Mouse (Mus musculus) intestine, embryonic 15.5 days (tissue): ENCODE results near the gene Aamdc. TPM values are rescaled to one million over a fixed set of nuclear protein-coding genes. Genes with fewer than 3 reads are reported as not detected.

Source experiments
- ATAC-seq: fragments of 200-750 bp; cut with Nextera tagmentation; 2 replicates; pipeline ENCODE4 v1.8.0; 2017; ENCODE audit warnings: moderate TSS enrichment, moderate library complexity
- H3K27ac ChIP-seq: fragments of 300-500 bp; sonication (generic); 2 replicates; pipeline ENCODE4 v1.5.1; 2015; ENCODE audit warnings: mild to moderate bottlenecking, inconsistent platforms
- H3K27me3 ChIP-seq: fragments of 300-500 bp; sonication (generic); replicated peaks from 2 replicates; pipeline ENCODE4 v1.6.1; 2015; ENCODE audit warnings: inconsistent platforms
- H3K36me3 ChIP-seq: fragments of 300-500 bp; sonication (generic); 2 replicates; pipeline ENCODE4 v1.6.1; 2015; ENCODE audit warnings: inconsistent platforms
- H3K4me1 ChIP-seq: fragments of 300-500 bp; sonication (generic); replicated peaks from 2 replicates; pipeline ENCODE4 v1.6.1; 2015; ENCODE audit warnings: inconsistent platforms
- H3K4me2 ChIP-seq: fragments of 300-500 bp; sonication (generic); replicated peaks from 2 replicates; pipeline ENCODE4 v1.6.1; 2015; ENCODE audit warnings: mild to moderate bottlenecking, inconsistent platforms
- H3K4me3 ChIP-seq: fragments of 300-500 bp; sonication (generic); replicated peaks from 2 replicates; pipeline ENCODE4 v1.5.1; 2015; ENCODE audit warnings: inconsistent platforms
- H3K9ac ChIP-seq: fragments of 300-500 bp; sonication (generic); 2 replicates; pipeline ENCODE4 v1.6.1; 2015; ENCODE audit warnings: inconsistent platforms
- H3K9me3 ChIP-seq: fragments of 300-500 bp; sonication (generic); 2 replicates; pipeline ENCODE4 v1.6.1; 2016; ENCODE audit warnings: inconsistent platforms
- WGBS: fragments of 180-500 bp; shearing (Covaris S2); methylation state at CpG from one replicate; pipeline ENCODE4 v1.1.7; 2015; 5-methylcytosine and 5-hydroxymethylcytosine counted together
- polyA plus RNA-seq: library from polyadenylated mRNA; unstranded; fragments of >200 nt; fragmentation: Nextera tagmentation; extraction: Ambion mirVana; gene quantifications from 2 replicates; pipeline ENCODE4 v1.2.1, GENCODE M21; 2015

The Aamdc gene
- 54.5 and 61.4 TPM in 2 replicates for polyA plus RNA-seq

DNA sequence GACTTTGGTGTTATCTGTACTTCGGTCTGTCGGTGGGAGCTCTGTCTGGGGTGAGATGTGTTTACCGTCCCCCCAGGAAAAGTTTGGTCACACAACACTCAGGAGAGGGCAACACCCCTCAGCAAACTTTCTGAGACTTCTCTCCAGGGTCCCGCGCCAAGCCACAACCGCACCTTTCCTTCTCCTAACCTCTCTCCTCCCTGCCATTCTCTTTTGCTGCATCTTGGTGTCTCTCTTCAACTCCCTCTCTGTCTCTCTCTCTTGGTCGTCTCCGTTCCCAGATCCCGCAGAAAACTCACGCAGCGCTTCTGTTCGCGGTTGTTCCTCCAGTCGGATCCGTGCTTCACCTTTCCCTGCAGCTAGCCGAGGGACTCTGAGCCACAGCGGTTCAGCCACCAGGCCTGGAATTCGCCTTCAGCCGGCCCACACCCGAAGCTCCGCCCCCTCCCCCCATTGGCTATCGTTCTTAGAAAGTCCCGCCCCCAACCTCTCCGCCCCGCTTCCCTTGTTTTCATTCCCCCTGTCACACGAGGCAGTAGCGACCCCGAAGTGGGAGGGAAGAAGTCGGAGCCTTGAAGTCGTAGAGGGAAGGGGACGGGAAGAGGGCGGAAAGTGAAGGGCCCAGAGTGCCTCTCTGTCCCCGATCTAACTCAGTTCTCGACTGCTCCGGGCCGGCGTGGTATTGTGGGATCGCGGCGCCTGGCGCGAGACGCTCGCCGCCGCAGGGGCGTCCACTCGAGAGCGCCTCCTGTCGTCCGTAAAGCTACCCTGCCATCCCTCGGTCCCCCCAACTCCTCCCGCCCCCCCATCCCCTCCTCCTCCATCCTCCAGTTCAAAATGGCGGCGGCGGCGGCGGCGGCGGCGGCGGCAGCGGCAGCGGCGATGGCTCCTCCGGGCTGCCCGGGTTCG lies at the start of gene Aamdc, which contains the start of gene Rsf1:
TSS of gene Aamdc (minus strand) at position 431 of the 909 bp plus-strand sequence.
TSS of gene Rsf1 (plus strand) at position 823 of the 909 bp plus-strand sequence.
- H3K36me3 ChIP-seq: no peaks in the 10 kb centered on the region
- peaks cover 2% of the 10 kb centered on the region; the same call in 1 of the 2 replicates for H3K4me1 ChIP-seq
- no peaks in the 10 kb centered on the region for H3K27me3 ChIP-seq
- H3K9me3 ChIP-seq: no peaks in the 10 kb centered on the region
- H3K4me2 ChIP-seq: peak within 1 kb of the TSS; percentile 76
- WGBS: under 1% methylated on average over 53 of the region's 68 CpGs
- peak within 1 kb of the TSS; percentile 98 for H3K9ac ChIP-seq
- peak within 1 kb of the TSS; percentile 95 for H3K27ac ChIP-seq
- ATAC-seq: peak; percentile 94
- peak within 1 kb of the TSS; percentile 99 for H3K4me3 ChIP-seq

DNA sequence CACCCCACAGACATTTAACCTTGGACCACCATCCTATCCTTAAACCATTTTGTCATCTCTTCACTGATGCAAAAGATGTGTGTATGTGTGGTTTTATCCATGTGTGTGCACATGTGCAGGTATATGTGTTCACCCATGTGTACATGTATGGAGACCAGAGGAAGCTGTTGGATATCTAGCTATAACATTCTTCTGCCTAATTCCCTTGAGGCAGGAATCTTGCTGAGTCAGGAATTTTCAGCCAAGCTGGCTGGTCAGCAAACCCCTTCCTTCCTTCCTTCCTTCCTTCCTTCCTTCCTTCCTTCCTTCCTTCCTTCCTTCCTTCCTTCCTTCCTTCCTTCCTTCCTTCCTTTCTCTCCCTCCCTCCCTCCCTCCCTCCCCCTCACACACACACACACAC lies 44.1 kb upstream of the Aamdc start:
- Histone ChIP-seq H3K9ac (no peak overlapping the region), H3K27ac (no peak overlapping the region), H3K27me3 (no peaks in the 10 kb centered on the region), H3K9me3 (no peaks in the 10 kb centered on the region), H3K4me3 (no peak overlapping the region), H3K4me2 (no peak overlapping the region), H3K36me3 (no peaks in the 10 kb centered on the region), H3K4me1 (no peaks in the 10 kb centered on the region)
- no peak for ATAC-seq

DNA sequence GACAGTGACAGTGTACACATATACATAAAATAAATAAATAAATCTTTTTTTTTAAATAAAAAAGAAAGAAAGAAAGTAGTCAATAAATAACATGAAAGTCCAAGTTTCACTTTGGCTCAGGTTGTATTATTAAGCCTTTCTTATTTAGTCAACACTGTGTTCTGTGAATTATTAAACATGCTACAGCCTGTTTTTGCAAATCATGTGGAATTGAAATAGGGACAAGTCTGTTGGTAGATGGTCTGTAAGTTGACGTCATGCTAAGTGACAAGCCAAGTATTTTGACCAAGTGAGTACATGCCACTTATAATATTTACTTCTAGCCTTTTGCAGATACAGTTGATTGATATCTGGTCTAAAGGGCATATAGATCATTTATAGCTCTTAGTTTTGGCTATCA lies 43.4 kb upstream of the Aamdc start:
- Histone ChIP-seq H3K4me1 (no peaks in the 10 kb centered on the region), H3K27ac (no peak overlapping the region), H3K27me3 (no peaks in the 10 kb centered on the region), H3K4me2 (no peak overlapping the region), H3K36me3 (no peaks in the 10 kb centered on the region), H3K9ac (no peak overlapping the region), H3K4me3 (no peak overlapping the region), H3K9me3 (no peaks in the 10 kb centered on the region)
- 87% methylated on average over 1 of the region's 1 CpGs for WGBS
- no peak for ATAC-seq

DNA sequence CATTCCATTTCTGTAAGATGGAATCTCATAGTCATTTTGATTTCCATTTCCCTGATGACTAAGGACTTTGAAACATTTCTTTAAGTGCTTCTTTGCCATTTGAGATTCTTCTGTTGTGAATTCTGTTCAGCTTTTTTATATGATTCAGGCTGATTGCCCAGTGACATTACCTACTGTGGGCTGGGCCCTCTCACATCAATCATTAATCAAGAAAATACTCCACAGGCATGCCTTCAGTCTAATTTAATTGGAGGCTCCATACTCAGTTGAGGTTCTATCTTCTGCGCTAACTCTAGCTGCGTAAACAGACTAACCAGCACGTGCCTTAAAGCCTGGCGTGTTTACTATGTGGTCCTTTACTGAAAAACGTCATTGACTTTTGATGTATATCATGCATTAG lies 42.0 kb upstream of the Aamdc start:
- 62% methylated on average over 5 of the region's 5 CpGs for WGBS
- ATAC-seq: no peak
- no peaks in the 10 kb centered on the region for H3K4me1 ChIP-seq

DNA sequence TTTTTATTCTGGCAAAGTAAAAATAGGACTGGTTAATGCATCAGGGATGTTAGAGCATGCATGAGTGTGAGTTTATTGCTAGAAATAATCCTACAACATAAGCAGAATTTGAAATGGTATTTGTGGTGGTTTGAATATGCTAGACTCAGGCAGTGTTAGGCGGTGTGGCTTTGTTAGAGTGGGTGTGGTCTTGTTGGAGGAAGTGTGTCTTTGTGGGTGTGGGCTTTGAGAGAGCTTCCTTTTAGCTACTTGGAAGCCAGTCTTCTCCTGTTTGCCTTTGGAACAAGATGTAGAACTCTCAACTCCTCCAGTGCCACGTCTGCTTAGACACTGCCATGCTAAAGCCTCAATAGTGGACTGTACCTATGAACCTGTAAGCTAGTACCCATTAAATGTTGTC lies 19.3 kb upstream of the Aamdc start:
- Histone ChIP-seq H3K9ac (no peak overlapping the region), H3K27me3 (no peaks in the 10 kb centered on the region), H3K4me3 (no peak overlapping the region), H3K4me1 (peaks cover 2% of the 10 kb centered on the region; the same call in 1 of the 2 replicates), H3K4me2 (no peak overlapping the region), H3K9me3 (no peaks in the 10 kb centered on the region), H3K36me3 (no peaks in the 10 kb centered on the region), H3K27ac (no peak overlapping the region)
- ATAC-seq: no peak
- 86% methylated on average over 2 of the region's 2 CpGs for WGBS

More for the DNA sequence above, 42.0 kb upstream of the Aamdc start:
- Histone ChIP-seq H3K27me3 (no peaks in the 10 kb centered on the region), H3K36me3 (no peaks in the 10 kb centered on the region), H3K9me3 (no peaks in the 10 kb centered on the region), H3K4me3 (no peak overlapping the region), H3K9ac (no peak overlapping the region), H3K4me2 (no peak overlapping the region), H3K27ac (no peak overlapping the region)

DNA sequence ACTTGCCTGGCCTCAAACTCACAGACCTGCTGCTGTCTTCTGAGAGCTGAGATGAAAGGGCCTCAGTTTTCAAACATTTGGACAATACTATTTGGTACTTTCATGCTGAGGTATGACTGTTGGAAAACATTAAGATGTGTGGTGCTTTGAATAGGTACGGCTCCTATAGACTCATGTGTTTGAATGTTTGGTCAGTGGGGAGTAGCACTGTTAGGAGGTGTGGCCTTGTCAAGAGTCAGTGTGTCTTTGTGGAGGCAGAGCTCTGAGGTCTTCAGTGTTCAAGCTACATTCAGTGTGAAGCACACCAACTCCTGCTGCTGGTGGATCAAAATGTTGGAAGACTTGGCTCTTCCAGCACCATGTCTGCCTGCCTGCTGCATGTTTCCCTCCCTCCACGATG lies 14.2 kb upstream of the Aamdc start:
- no peak for ATAC-seq
- no peaks in the 10 kb centered on the region for H3K36me3 ChIP-seq
- no peaks in the 10 kb centered on the region for H3K27me3 ChIP-seq
- no peak overlapping the region for H3K9ac ChIP-seq
- H3K9me3 ChIP-seq: no peaks in the 10 kb centered on the region
- H3K4me2 ChIP-seq: no peak overlapping the region
- H3K4me1 ChIP-seq: peaks cover 18% of the 10 kb centered on the region
- WGBS: 68% methylated on average over 2 of the region's 2 CpGs
- H3K27ac ChIP-seq: no peak overlapping the region
- no peak overlapping the region for H3K4me3 ChIP-seq

DNA sequence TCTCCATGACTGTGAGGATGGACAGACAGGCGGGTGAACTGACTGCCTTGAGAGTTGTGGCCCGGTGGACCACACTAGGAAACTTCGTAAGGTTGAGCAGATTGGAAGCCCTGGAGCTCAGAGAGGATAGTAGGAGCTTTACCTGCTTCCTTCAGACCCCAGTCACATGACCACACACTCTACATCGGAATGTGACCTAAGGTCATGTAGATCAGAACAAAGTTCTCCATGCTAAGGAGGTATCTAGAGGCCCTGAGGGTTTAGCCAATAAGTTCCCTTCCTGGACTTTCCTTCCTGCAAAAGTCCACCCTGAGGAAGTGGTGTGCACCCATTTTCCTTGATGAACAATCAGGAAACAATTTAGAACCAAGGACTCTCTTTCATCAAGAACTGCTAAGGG lies 13.1 kb upstream of the Aamdc start:
- Histone ChIP-seq H3K4me3 (no peak overlapping the region), H3K4me1 (peaks cover 18% of the 10 kb centered on the region), H3K4me2 (no peak overlapping the region), H3K27ac (no peak overlapping the region), H3K9ac (no peak overlapping the region), H3K27me3 (no peaks in the 10 kb centered on the region), H3K9me3 (no peaks in the 10 kb centered on the region), H3K36me3 (no peaks in the 10 kb centered on the region)
- ATAC-seq: no peak
- 91% methylated on average over 4 of the region's 4 CpGs for WGBS

DNA sequence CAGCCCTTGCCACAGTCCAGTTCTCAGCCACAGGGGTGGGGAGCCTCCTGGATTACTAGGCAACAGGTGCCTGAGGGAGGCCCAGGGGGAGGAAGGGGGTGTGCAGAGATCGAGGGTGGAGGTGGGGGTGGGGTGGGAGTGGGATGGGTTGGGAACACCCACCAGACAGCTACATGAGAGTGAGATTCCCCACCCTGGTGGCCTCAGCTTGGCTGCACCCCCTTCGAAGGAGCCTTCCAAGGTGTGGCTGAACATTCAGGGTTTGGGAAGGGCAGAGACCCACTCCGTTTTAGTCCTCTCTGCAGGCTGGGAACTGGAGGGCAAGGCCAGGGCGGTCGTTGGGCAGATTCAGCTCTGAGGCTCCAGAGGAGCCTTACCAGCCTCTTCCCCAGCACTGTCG lies 12.0 kb upstream of the Aamdc start:
- H3K4me1 ChIP-seq: peaks cover 18% of the 10 kb centered on the region
- H3K9me3 ChIP-seq: no peaks in the 10 kb centered on the region
- 59% methylated on average over 6 of the region's 6 CpGs for WGBS
- H3K36me3 ChIP-seq: no peaks in the 10 kb centered on the region
- no peaks in the 10 kb centered on the region for H3K27me3 ChIP-seq
- no peak overlapping the region for H3K4me2 ChIP-seq
- H3K27ac ChIP-seq: 0 out of 2 replicates have a peak overlapping the region, but pooled peaks have one; percentile 48
- ATAC-seq: peak; percentile 64
- no peak overlapping the region for H3K9ac ChIP-seq
- H3K4me3 ChIP-seq: no peak overlapping the region

DNA sequence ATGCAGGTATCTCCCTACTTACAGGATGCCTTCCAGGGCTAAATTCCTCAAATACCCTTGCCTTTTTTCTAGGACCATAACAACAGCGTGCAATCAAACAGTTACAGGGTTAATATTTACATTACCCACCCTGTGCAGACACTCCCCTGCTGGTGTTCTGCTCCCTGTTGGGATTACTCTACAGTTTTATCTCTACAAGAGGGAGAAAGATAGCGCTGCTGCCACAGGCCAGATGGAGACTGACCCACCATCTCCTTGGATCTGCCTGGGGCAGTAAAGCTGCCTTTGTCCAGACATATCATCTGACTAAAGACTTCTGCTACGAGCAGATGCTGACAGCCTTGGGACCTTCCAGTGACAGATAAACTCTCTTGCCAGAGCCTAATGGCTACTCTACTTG lies 11.2 kb upstream of the Aamdc start:
- Histone ChIP-seq H3K4me1 (peaks cover 18% of the 10 kb centered on the region), H3K4me2 (peak overlapping the region; percentile 33), H3K4me3 (no peak overlapping the region), H3K9ac (no peak overlapping the region), H3K27ac (no peak overlapping the region), H3K36me3 (no peaks in the 10 kb centered on the region), H3K27me3 (no peaks in the 10 kb centered on the region), H3K9me3 (no peaks in the 10 kb centered on the region)
- 6% methylated on average over 3 of the region's 3 CpGs for whole genome bisulfite sequencing
- ATAC-seq: peak; percentile 73

DNA sequence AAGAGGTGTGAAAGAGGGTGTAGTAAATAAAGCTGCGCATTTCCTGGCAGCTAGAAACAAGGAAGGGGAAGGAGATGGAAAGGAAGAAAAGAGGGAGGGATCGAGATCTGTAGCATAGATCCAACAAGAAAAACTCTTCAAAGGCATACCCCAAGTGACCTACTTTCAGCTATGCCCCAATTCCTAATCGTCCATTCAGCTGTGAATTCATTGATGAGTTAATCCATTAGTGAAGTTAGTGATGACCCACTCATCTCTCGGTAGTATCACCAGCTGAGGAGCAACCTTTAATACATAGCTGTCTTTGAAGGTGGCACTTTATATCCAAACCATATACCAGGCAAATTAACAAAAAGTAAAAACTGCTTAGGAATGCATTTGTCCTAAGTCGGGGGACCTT lies 9.2 kb upstream of the Aamdc start:
- no peak for ATAC-seq
- 76% methylated on average over 5 of the region's 5 CpGs for WGBS

DNA sequence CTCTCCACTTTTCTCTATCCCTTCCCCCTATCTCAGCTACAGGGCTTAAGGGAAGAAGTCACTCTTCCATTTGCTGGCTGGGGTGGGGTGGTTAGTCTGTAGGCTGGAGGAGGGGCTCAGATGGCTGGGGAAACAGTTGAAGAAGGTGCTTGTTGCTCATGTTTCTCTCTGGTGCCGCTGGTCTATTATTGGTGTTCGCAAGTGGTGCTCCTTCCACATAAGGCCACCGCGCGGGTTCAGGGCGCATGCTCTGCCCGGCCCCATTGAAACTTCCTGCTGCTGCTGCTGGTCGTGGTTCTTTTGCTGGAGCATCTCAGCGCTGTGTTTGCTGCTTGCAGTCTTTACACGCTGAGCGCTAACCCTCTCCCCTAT lies 1.5 kb upstream of the Aamdc start:
- H3K27me3 ChIP-seq: no peaks in the 10 kb centered on the region
- WGBS: 0% methylated on average over 11 of the region's 11 CpGs
- H3K4me3 ChIP-seq: peak overlapping the region; percentile 99
- ATAC-seq: peak; percentile 52
- peak overlapping the region; percentile 95 for H3K27ac ChIP-seq
- no peaks in the 10 kb centered on the region for H3K9me3 ChIP-seq
- peaks cover 2% of the 10 kb centered on the region; the same call in 1 of the 2 replicates for H3K4me1 ChIP-seq
- peak overlapping the region; percentile 98 for H3K9ac ChIP-seq
- H3K36me3 ChIP-seq: no peaks in the 10 kb centered on the region
- peak overlapping the region; percentile 62 for H3K4me2 ChIP-seq

More for the DNA sequence above, 9.2 kb upstream of the Aamdc start:
- Histone ChIP-seq H3K27me3 (no peaks in the 10 kb centered on the region), H3K4me2 (no peak overlapping the region), H3K4me1 (peaks cover 18% of the 10 kb centered on the region), H3K36me3 (no peaks in the 10 kb centered on the region), H3K4me3 (no peak overlapping the region), H3K9me3 (no peaks in the 10 kb centered on the region), H3K9ac (no peak overlapping the region), H3K27ac (no peak overlapping the region)

DNA sequence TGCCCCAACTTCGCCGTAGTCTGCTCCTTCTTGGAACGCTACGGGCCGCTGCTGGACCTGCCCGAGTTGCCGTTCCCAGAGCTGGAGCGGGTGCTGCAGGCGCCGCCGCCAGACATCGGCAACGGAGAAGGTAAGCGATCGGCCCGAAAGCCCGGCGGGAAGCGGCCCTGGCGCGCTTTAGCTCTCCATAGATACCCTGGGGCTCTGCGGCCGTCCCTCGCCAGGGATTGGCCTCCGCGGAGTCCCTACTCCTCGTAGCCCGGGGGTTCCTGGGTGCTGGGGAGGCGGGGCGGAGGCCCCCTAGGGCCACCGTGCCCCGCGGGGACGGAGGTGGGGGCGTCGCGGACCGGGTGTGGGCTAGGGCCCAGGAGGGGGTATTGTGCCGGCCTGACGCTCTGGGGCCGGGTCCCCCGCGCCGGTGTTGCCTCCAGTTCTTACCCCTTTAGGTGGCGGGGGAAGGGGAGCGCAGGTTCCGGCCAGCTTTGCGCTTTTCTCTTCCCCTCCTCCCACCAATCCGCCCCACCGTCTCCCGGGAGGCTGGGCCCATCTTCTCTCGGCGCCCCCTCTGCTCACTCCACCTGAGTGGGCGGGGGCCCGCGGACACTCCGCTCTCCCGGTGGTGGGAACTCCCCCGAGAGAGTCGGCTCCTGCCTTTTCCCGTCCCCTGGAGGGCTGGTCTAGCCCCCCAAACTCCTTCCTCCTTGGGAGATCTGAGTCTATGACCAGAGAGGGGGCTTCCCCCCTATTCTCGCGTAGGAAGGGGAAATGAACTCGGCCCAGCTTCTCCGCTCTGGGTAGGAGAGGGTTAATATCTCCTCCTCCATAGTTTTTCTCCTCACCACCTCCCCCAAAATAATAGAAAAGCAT lies 912 bp upstream of the Aamdc start:
- peak overlapping the region; percentile 98 for H3K9ac ChIP-seq
- H3K4me1 ChIP-seq: peaks cover 2% of the 10 kb centered on the region; the same call in 1 of the 2 replicates
- peak; percentile 54 for ATAC-seq
- H3K4me3 ChIP-seq: peak overlapping the region; percentile 99
- peak overlapping the region; percentile 95 for H3K27ac ChIP-seq
- H3K36me3 ChIP-seq: no peaks in the 10 kb centered on the region
- H3K4me2 ChIP-seq: peak overlapping the region; percentile 76
- no peaks in the 10 kb centered on the region for H3K27me3 ChIP-seq
- WGBS: 0% methylated on average over 60 of the region's 65 CpGs
- no peaks in the 10 kb centered on the region for H3K9me3 ChIP-seq
